Mouse (Mus musculus) midbrain, embryonic 15.5 days (tissue): ENCODE results near the gene Zfp523. TPM values are rescaled to one million over a fixed set of nuclear protein-coding genes. Genes with fewer than 3 reads are reported as not detected.

Source experiments
- ATAC-seq: fragments of 200-750 bp; cut with Nextera tagmentation; replicated peaks from 2 replicates; pipeline ENCODE4 v1.8.0; 2017; ENCODE audit warnings: moderate TSS enrichment
- H3K27ac ChIP-seq: fragments of 300-500 bp; sonication (generic); 2 replicates; pipeline ENCODE4 v1.5.1; 2015; ENCODE audit warnings: mild to moderate bottlenecking, inconsistent platforms
- H3K27me3 ChIP-seq: fragments of 300-500 bp; sonication (generic); replicated peaks from 2 replicates; pipeline ENCODE4 v1.6.1; 2015; ENCODE audit warnings: inconsistent platforms
- H3K36me3 ChIP-seq: fragments of 300-500 bp; sonication (generic); replicated peaks from 2 replicates; pipeline ENCODE4 v1.6.1; 2015; ENCODE audit warnings: inconsistent platforms
- H3K4me1 ChIP-seq: fragments of 300-500 bp; sonication (generic); 2 replicates; pipeline ENCODE4 v1.6.1; 2015; ENCODE audit warnings: inconsistent platforms
- H3K4me2 ChIP-seq: fragments of 300-500 bp; sonication (generic); 2 replicates; pipeline ENCODE4 v1.6.1; 2015; ENCODE audit warnings: inconsistent platforms, mild to moderate bottlenecking, moderate library complexity
- H3K4me3 ChIP-seq: fragments of 300-500 bp; sonication (generic); 2 replicates; pipeline ENCODE4 v1.5.1; 2015; ENCODE audit warnings: mild to moderate bottlenecking, inconsistent platforms
- H3K9ac ChIP-seq: fragments of 300-500 bp; sonication (generic); 2 replicates; pipeline ENCODE4 v1.6.1; 2015; ENCODE audit warnings: mild to moderate bottlenecking, inconsistent platforms
- H3K9me3 ChIP-seq: fragments of 300-500 bp; sonication (generic); 2 replicates; pipeline ENCODE4 v1.6.1; 2016; ENCODE audit warnings: inconsistent platforms
- WGBS: fragments of 180-500 bp; shearing (Covaris S2); methylation state at CpG from one replicate; pipeline ENCODE4 v1.1.7; 2015; ENCODE audit warnings: mixed read lengths; 5-methylcytosine and 5-hydroxymethylcytosine counted together
- polyA plus RNA-seq: library from polyadenylated mRNA; unstranded; fragments of >200 nt; fragmentation: Nextera tagmentation; extraction: Ambion mirVana; gene quantifications from 2 replicates; pipeline ENCODE4 v1.2.1, GENCODE M21; 2015

The Zfp523 gene
- polyA plus RNA-seq, 1 experiment from 2014 or later: 55.0 TPM

GRCm38 (mm10) chr17:28236636-28237015 lies 59.7 kb downstream of the Zfp523 start:
- no peak overlapping the region for H3K27ac ChIP-seq
- WGBS: 89% methylated on average over 4 of the region's 4 CpGs

GRCm38 (mm10) chr17:28237362-28237761 lies 60.4 kb downstream of the Zfp523 start:
- Histone ChIP-seq H3K4me1 (peaks cover 12% of the 10 kb centered on the region), H3K27me3 (no peaks in the 10 kb centered on the region), H3K4me2 (no peak overlapping the region), H3K36me3 (no peaks in the 10 kb centered on the region), H3K4me3 (no peak overlapping the region), H3K9me3 (no peaks in the 10 kb centered on the region), H3K9ac (no peak overlapping the region), H3K27ac (no peak overlapping the region)
- ATAC-seq: no peak
- 50% methylated on average over 5 of the region's 5 CpGs for WGBS

More at GRCm38 (mm10) chr17:28236636-28237015, 59.7 kb downstream of the Zfp523 start:
- no peak overlapping the region for H3K9ac ChIP-seq
- H3K4me2 ChIP-seq: no peak overlapping the region
- no peaks in the 10 kb centered on the region for H3K27me3 ChIP-seq
- no peaks in the 10 kb centered on the region for H3K9me3 ChIP-seq
- no peak for ATAC-seq
- peaks cover 17% of the 10 kb centered on the region for H3K4me1 ChIP-seq
- H3K4me3 ChIP-seq: no peak overlapping the region
- no peaks in the 10 kb centered on the region for H3K36me3 ChIP-seq

GRCm38 (mm10) chr17:28237874-28238273 lies 60.9 kb downstream of the Zfp523 start:
- ATAC-seq: no peak
- Histone ChIP-seq H3K9me3 (no peaks in the 10 kb centered on the region), H3K27me3 (no peaks in the 10 kb centered on the region), H3K27ac (no peak overlapping the region), H3K4me3 (no peak overlapping the region), H3K36me3 (no peaks in the 10 kb centered on the region), H3K9ac (no peak overlapping the region), H3K4me1 (peaks cover 11% of the 10 kb centered on the region), H3K4me2 (no peak overlapping the region)
- WGBS: 77% methylated on average over 6 of the region's 6 CpGs

GRCm38 (mm10) chr17:28240846-28241245 lies 63.9 kb downstream of the Zfp523 start:
- no peak overlapping the region for H3K27ac ChIP-seq
- no peak overlapping the region for H3K4me3 ChIP-seq
- no peaks in the 10 kb centered on the region for H3K9me3 ChIP-seq
- no peaks in the 10 kb centered on the region for H3K36me3 ChIP-seq
- WGBS: 89% methylated on average over 5 of the region's 5 CpGs
- H3K4me2 ChIP-seq: no peak overlapping the region
- no peaks in the 10 kb centered on the region for H3K27me3 ChIP-seq
- ATAC-seq: no peak
- H3K9ac ChIP-seq: no peak overlapping the region
- peaks cover 11% of the 10 kb centered on the region for H3K4me1 ChIP-seq

- Histone ChIP-seq H3K9me3 (no peaks in the 10 kb centered on the region), H3K36me3 (no peaks in the 10 kb centered on the region), H3K9ac (no peak overlapping the region), H3K27ac (no peak overlapping the region), H3K4me2 (no peak overlapping the region), H3K4me3 (no peak overlapping the region), H3K27me3 (no peaks in the 10 kb centered on the region), H3K4me1 (peaks cover 11% of the 10 kb centered on the region)
- no peak for ATAC-seq
- WGBS: 94% methylated on average over 6 of the region's 6 CpGs
These were observed 65.4 kb downstream of the Zfp523 start for GRCm38 (mm10) chr17:28242296-28242695.

GRCm38 (mm10) chr17:28244214-28244613 lies 67.3 kb downstream of the Zfp523 start:
- no peak for ATAC-seq
- no peaks in the 10 kb centered on the region for H3K9me3 ChIP-seq

GRCm38 (mm10) chr17:28244714-28245113 lies 67.8 kb downstream of the Zfp523 start:
- Histone ChIP-seq H3K27me3 (no peaks in the 10 kb centered on the region), H3K4me2 (no peak overlapping the region), H3K27ac (peak overlapping the region; percentile 63), H3K4me1 (peaks cover 11% of the 10 kb centered on the region), H3K4me3 (no peak overlapping the region), H3K9me3 (no peaks in the 10 kb centered on the region), H3K36me3 (no peaks in the 10 kb centered on the region), H3K9ac (no peak overlapping the region)
- 28% methylated on average over 5 of the region's 6 CpGs for WGBS
- peak; percentile 63 for ATAC-seq

More at GRCm38 (mm10) chr17:28244214-28244613, 67.3 kb downstream of the Zfp523 start:
- Histone ChIP-seq H3K4me3 (no peak overlapping the region), H3K27ac (peak overlapping the region; percentile 63; the same call in 1 of the 2 replicates), H3K36me3 (no peaks in the 10 kb centered on the region), H3K4me2 (no peak overlapping the region), H3K27me3 (no peaks in the 10 kb centered on the region), H3K4me1 (peaks cover 11% of the 10 kb centered on the region), H3K9ac (no peak overlapping the region)
- 87% methylated on average over 6 of the region's 6 CpGs for WGBS

GRCm38 (mm10) chr17:28246640-28247039 lies 69.7 kb downstream of the Zfp523 start:
- Histone ChIP-seq H3K27me3 (no peaks in the 10 kb centered on the region), H3K4me2 (no peak overlapping the region), H3K4me3 (no peak overlapping the region), H3K4me1 (peaks cover 11% of the 10 kb centered on the region), H3K27ac (no peak overlapping the region), H3K9me3 (no peaks in the 10 kb centered on the region), H3K36me3 (no peaks in the 10 kb centered on the region), H3K9ac (no peak overlapping the region)
- WGBS: 76% methylated on average over 11 of the region's 11 CpGs
- no peak for ATAC-seq

- no peak for ATAC-seq
- 65% methylated on average over 6 of the region's 6 CpGs for WGBS
- no peaks in the 10 kb centered on the region for H3K9me3 ChIP-seq
- no peak overlapping the region for H3K27ac ChIP-seq
- no peaks in the 10 kb centered on the region for H3K27me3 ChIP-seq
- peaks cover 11% of the 10 kb centered on the region for H3K4me1 ChIP-seq
- no peaks in the 10 kb centered on the region for H3K36me3 ChIP-seq
- H3K4me3 ChIP-seq: no peak overlapping the region
- H3K4me2 ChIP-seq: no peak overlapping the region
- no peak overlapping the region for H3K9ac ChIP-seq
These were observed 70.7 kb downstream of the Zfp523 start for GRCm38 (mm10) chr17:28247613-28248012.

GRCm38 (mm10) chr17:28249062-28249461 lies 72.1 kb downstream of the Zfp523 start:
- Histone ChIP-seq H3K4me3 (no peak overlapping the region), H3K27me3 (no peaks in the 10 kb centered on the region), H3K4me1 (peaks cover 11% of the 10 kb centered on the region), H3K9me3 (no peaks in the 10 kb centered on the region), H3K27ac (no peak overlapping the region), H3K4me2 (no peak overlapping the region), H3K36me3 (no peaks in the 10 kb centered on the region), H3K9ac (no peak overlapping the region)
- no peak for ATAC-seq
- 77% methylated on average over 12 of the region's 12 CpGs for WGBS

GRCm38 (mm10) chr17:28251579-28252280 lies 74.8 kb downstream of the Zfp523 start:
- WGBS: 88% methylated on average over 12 of the region's 12 CpGs
- H3K4me1 ChIP-seq: peaks cover 7% of the 10 kb centered on the region; the same call in 1 of the 2 replicates
- no peak overlapping the region for H3K27ac ChIP-seq
- no peaks in the 10 kb centered on the region for H3K27me3 ChIP-seq
- ATAC-seq: no peak
- no peak overlapping the region for H3K4me2 ChIP-seq
- no peak overlapping the region for H3K4me3 ChIP-seq
- H3K36me3 ChIP-seq: no peaks in the 10 kb centered on the region
- H3K9me3 ChIP-seq: no peaks in the 10 kb centered on the region
- no peak overlapping the region for H3K9ac ChIP-seq

GRCm38 (mm10) chr17:28252281-28252648 lies 75.3 kb downstream of the Zfp523 start:
- H3K9me3 ChIP-seq: no peaks in the 10 kb centered on the region
- H3K27ac ChIP-seq: no peak overlapping the region
- H3K4me3 ChIP-seq: no peak overlapping the region
- H3K27me3 ChIP-seq: no peaks in the 10 kb centered on the region
- H3K4me2 ChIP-seq: no peak overlapping the region
- no peak overlapping the region for H3K9ac ChIP-seq
- ATAC-seq: no peak
- WGBS: 86% methylated on average over 5 of the region's 5 CpGs
- no peaks in the 10 kb centered on the region for H3K36me3 ChIP-seq
- H3K4me1 ChIP-seq: peaks cover 7% of the 10 kb centered on the region; the same call in 1 of the 2 replicates

GRCm38 (mm10) chr17:28253216-28253615 lies 76.3 kb downstream of the Zfp523 start:
- H3K9ac ChIP-seq: no peak overlapping the region
- peaks cover 7% of the 10 kb centered on the region; the same call in 1 of the 2 replicates for H3K4me1 ChIP-seq
- H3K4me2 ChIP-seq: no peak overlapping the region
- WGBS: 82% methylated on average over 7 of the region's 7 CpGs
- no peaks in the 10 kb centered on the region for H3K27me3 ChIP-seq
- no peak for ATAC-seq
- H3K27ac ChIP-seq: no peak overlapping the region
- H3K4me3 ChIP-seq: no peak overlapping the region
- H3K36me3 ChIP-seq: no peaks in the 10 kb centered on the region
- H3K9me3 ChIP-seq: no peaks in the 10 kb centered on the region
